ENCODE assay signal across 16 mouse cellular contexts in the genomic region with DNA sequence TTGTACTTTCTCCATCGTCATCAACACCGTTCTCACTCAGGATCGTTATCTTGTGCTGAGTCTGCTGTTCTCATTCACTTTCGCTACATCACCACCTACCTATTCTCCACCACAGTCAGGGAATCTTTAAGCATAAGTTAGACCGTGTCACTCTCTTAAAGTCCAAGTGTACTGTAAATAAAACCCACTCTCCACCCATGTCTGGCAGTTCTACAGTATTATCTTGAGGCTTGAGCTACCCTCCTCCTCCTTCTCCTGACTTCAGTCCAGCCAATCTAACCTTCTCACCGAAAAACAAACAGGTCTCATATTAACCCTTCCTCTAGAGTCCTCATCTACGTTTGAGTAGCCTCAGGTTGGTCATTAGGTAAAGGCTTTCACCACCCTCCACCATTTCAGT.
"Had no signal": no experiment of that assay in that cellular context is flagged by ENCODE, and none has a peak within 500 bp of the region (broad histone marks: within the 10 kb centered on the region; RNA-seq: fewer than 3 reads in every experiment).

No protein-coding gene starts in this region.

- H3K9me3 ChIP-seq: neural tube, embryonic 13.5 days; neural tube, embryonic 15.5 days; stomach, embryonic 15.5 days had no signal

- DNase-seq: retina, postnatal 1 day; right cerebral cortex, adult 18-20 months; right cerebral cortex, postnatal 14 days; right cerebral cortex, postnatal 25 days; right cerebral cortex, postnatal 4 days; spleen, adult 18-20 months; thymus, adult 18-20 months; thymus, adult 2 months; thymus, postnatal 14 days; thymus, postnatal 25 days; thymus, postnatal 36 days; thymus, postnatal 4 days had no signal

- H3K27ac ChIP-seq: neural tube, embryonic 13.5 days; neural tube, embryonic 15.5 days; stomach, embryonic 15.5 days; stomach, postnatal 0 days had no signal

- H3K36me3 ChIP-seq: neural tube, embryonic 15.5 days; stomach, embryonic 15.5 days had no signal

- H3K9ac ChIP-seq: neural tube, embryonic 13.5 days; neural tube, embryonic 15.5 days; stomach, embryonic 15.5 days had no signal

- H3K4me3 ChIP-seq: neural tube, embryonic 13.5 days; neural tube, embryonic 15.5 days; stomach, embryonic 15.5 days had no signal

- H3K4me2 ChIP-seq: neural tube, embryonic 13.5 days; neural tube, embryonic 15.5 days; stomach, embryonic 15.5 days had no signal

- H3K4me1 ChIP-seq: stomach, embryonic 15.5 days had no signal

- H3K27me3 ChIP-seq: neural tube, embryonic 13.5 days; neural tube, embryonic 15.5 days; stomach, embryonic 15.5 days had no signal
